Mouse (Mus musculus) stomach, embryonic 16.5 days (tissue): ENCODE data around the gene Olfr1280. TPM values are rescaled to one million over a fixed set of nuclear protein-coding genes. Genes with fewer than 3 reads are reported as not detected.

ENCODE experiments used
- ATAC-seq: fragments of 200-750 bp; cut with Nextera tagmentation; 2 replicates; pipeline ENCODE4 v1.8.0; 2017; ENCODE audit warnings: moderate number of reproducible peaks, moderate TSS enrichment; ENCODE audit not compliant: insufficient read depth, low FRiP score
- H3K27ac ChIP-seq: fragments of 300-500 bp; sonication (generic); 2 replicates; pipeline ENCODE4 v1.5.1; 2014; ENCODE audit warnings: low read length
- H3K27me3 ChIP-seq: fragments of 300-500 bp; sonication (generic); 2 replicates; pipeline ENCODE4 v1.6.1; 2014; ENCODE audit warnings: low read length, control low read depth, mixed read lengths; ENCODE audit not compliant: control insufficient read depth, insufficient read depth
- H3K36me3 ChIP-seq: fragments of 300-500 bp; sonication (generic); 2 replicates; pipeline ENCODE4 v1.6.1; 2014; ENCODE audit warnings: low read length; ENCODE audit not compliant: control insufficient read depth, insufficient read depth
- H3K4me1 ChIP-seq: fragments of 300-500 bp; sonication (generic); 2 replicates; pipeline ENCODE4 v1.6.1; 2014; ENCODE audit warnings: low read length, control low read depth, mixed read lengths; ENCODE audit not compliant: control insufficient read depth, insufficient read depth
- H3K4me2 ChIP-seq: fragments of 300-500 bp; sonication (generic); 2 replicates; pipeline ENCODE4 v1.6.1; 2014; ENCODE audit warnings: low read depth, low read length, mixed read lengths
- H3K4me3 ChIP-seq: fragments of 300-500 bp; sonication (generic); replicated peaks from 2 replicates; pipeline ENCODE4 v1.5.1; 2014; ENCODE audit warnings: mild to moderate bottlenecking, low read length
- H3K9ac ChIP-seq: fragments of 300-500 bp; sonication (generic); 2 replicates; pipeline ENCODE4 v1.6.1; 2014; ENCODE audit warnings: low read length
- H3K9me3 ChIP-seq: fragments of 300-500 bp; sonication (generic); replicated peaks from 2 replicates; pipeline ENCODE4 v1.6.1; 2016; ENCODE audit warnings: low read length, control low read depth; ENCODE audit not compliant: control insufficient read depth
- WGBS: fragments of 180-500 bp; shearing (Covaris S2); extraction: QIAGEN DNeasy Blood & Tissue Kit; methylation state at CpG from one replicate; pipeline ENCODE4 v1.1.7; 2014; 5-methylcytosine and 5-hydroxymethylcytosine counted together
- polyA plus RNA-seq: library from polyadenylated mRNA; unstranded; fragments of >200 nt; fragmentation: Nextera tagmentation; extraction: Ambion mirVana; gene quantifications from 2 replicates; pipeline ENCODE4 v1.2.1, GENCODE M21; 2015

Olfr1280 gene
- polyA plus RNA-seq, 1 experiment from 2014 or later: not detected

DNA sequence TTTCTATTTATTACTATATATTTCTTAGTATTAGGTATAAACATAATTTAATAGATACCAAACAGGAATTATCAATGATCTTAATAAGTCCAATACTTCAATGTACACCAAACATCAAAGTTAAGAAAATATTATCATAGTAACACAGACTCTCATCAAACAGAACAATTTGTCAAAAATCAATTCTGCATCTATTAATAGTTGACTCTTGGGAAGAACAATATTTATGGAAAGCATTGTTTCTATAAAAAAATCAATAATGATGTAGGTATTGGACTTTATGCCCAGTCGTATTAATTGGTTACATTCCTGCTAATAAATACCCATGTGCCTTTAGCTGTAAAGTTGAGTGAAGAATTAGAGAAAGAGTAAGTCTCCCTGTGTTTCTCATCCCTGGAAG is 61.4 kb downstream of the Olfr1280 start, which contains the start of gene Olfr1284:
Gene Olfr1284 (plus strand): TSS at position 301 of the 400 bp plus-strand sequence.
- Histone ChIP-seq H3K4me3 (no peak within 1 kb of the TSS), H3K9me3 (no peaks in the 10 kb centered on the region)
- WGBS: 87% methylated on average over 1 of the region's 1 CpGs

More for the DNA sequence above, 61.4 kb downstream of the Olfr1280 start, which contains the start of gene Olfr1284:
- no peak within 1 kb of the TSS for H3K27ac ChIP-seq
- H3K4me1 ChIP-seq: no peaks in the 10 kb centered on the region
- no peak within 1 kb of the TSS for H3K9ac ChIP-seq
- H3K27me3 ChIP-seq: no peaks in the 10 kb centered on the region
- no peak for ATAC-seq
- no peak within 1 kb of the TSS for H3K4me2 ChIP-seq
- no peaks in the 10 kb centered on the region for H3K36me3 ChIP-seq

Other genes with a start within 250 kb of the Olfr1280 start
- gene Gm13941, start 208.0 kb upstream of the Olfr1280 start, polyA plus RNA-seq: not detected in 2 replicates
- not detected in 2 replicates for gene Gm15130, start 161.1 kb upstream of the Olfr1280 start, polyA plus RNA-seq
- not detected in 2 replicates for gene 4930430A15Rik, start 84.4 kb upstream of the Olfr1280 start, polyA plus RNA-seq
- gene Olfr1275, start 78.7 kb upstream of the Olfr1280 start, polyA plus RNA-seq: not detected in 2 replicates
- not detected in 2 replicates for gene Olfr1276, start 59.5 kb upstream of the Olfr1280 start, polyA plus RNA-seq
- not detected in 2 replicates for gene Olfr1277, start 39.9 kb upstream of the Olfr1280 start, polyA plus RNA-seq
- gene Olfr1278, start 23.9 kb upstream of the Olfr1280 start, polyA plus RNA-seq: not detected in 2 replicates
- gene Olfr1279, start 13.4 kb upstream of the Olfr1280 start, polyA plus RNA-seq: not detected in 2 replicates
- gene Olfr1281, start 12.5 kb downstream of the Olfr1280 start, polyA plus RNA-seq: not detected in 2 replicates
- not detected in 2 replicates for gene Olfr1282, start 22.1 kb downstream of the Olfr1280 start, polyA plus RNA-seq
- not detected in 2 replicates for gene Olfr1283, start 52.8 kb downstream of the Olfr1280 start, polyA plus RNA-seq
- not detected in 2 replicates for gene Olfr1284, start 61.5 kb downstream of the Olfr1280 start, polyA plus RNA-seq
- gene Olfr1286, start 109.1 kb downstream of the Olfr1280 start, polyA plus RNA-seq: not detected in 2 replicates
- not detected in 2 replicates for gene Olfr1287, start 135.1 kb downstream of the Olfr1280 start, polyA plus RNA-seq
- not detected in 2 replicates for gene Olfr1288, start 160.1 kb downstream of the Olfr1280 start, polyA plus RNA-seq
- gene Olfr1289, start 166.8 kb downstream of the Olfr1280 start, polyA plus RNA-seq: not detected in 2 replicates
- not detected in 2 replicates for gene Olfr1290, start 179.8 kb downstream of the Olfr1280 start, polyA plus RNA-seq
- gene Olfr1291-ps1, start 183.2 kb downstream of the Olfr1280 start, polyA plus RNA-seq: not detected in 2 replicates
- not detected in 2 replicates for gene Olfr1293-ps, start 211.2 kb downstream of the Olfr1280 start, polyA plus RNA-seq
- not detected in 2 replicates for gene Olfr1294, start 226.3 kb downstream of the Olfr1280 start, polyA plus RNA-seq